Mouse (Mus musculus): Measurements from ENCODE around the gene Dcakd. TPM values are rescaled to one million over a fixed set of nuclear protein-coding genes. Genes with fewer than 3 reads are reported as not detected.
A peak's percentile ranks its signal among the peaks of the same experiment; 100 is the strongest.

Gene Dcakd
- polyA plus RNA-seq, 1 experiment from 2014 or later, result 323 TPM

GRCm38 (mm10) chr11:103036881-103037465 lies 8.8 kb upstream of the Dcakd start:
- Histone ChIP-seq H3K4me3 (ENCODE audit: low read depth, low read length) (no peak overlapping the region), H3K9ac (ENCODE audit: low read length) (no peak overlapping the region), H3K9me3 (ENCODE audit: control insufficient read depth, low read length) (no peaks in the 10 kb centered on the region), H3K4me2 (ENCODE audit: low read depth) (no peak overlapping the region), H3K27me3 (ENCODE audit: control insufficient read depth, insufficient read depth, low read length) (no peaks in the 10 kb centered on the region), H3K4me1 (ENCODE audit: control insufficient read depth, insufficient read depth, low read length) (no peaks in the 10 kb centered on the region), H3K36me3 (ENCODE audit: control insufficient read depth, insufficient read depth, low read length) (no peaks in the 10 kb centered on the region), H3K27ac (ENCODE audit: low read depth, low read length) (no peak overlapping the region)
- 87% methylated on average over 8 of the region's 8 CpGs for WGBS
- ATAC-seq (ENCODE audit: insufficient read depth, low FRiP score, low TSS enrichment) (no peak), DNase-seq (ENCODE audit: low spot score) (no peak)

DNA sequence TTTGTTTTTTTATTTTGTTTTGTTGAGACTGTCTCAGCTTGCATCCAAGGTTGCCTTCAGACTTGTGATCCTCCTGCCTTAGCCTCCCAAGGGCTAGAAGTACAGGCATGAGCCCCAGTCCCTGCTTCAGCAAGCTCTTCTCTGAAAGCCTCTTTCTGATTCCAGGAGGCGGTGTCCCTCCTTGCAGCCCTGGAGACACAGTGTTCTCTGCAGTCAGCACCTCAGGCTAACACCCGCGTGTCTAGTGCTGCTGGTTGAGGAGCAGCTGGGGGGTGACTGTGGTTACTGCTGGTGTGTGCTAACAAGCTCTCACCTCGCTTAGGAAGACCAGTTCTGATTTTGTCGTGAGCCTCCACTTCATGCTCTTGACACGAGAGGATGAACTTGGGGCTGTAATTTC lies 6.9 kb upstream of the Dcakd start:
- H3K27me3 ChIP-seq (ENCODE audit: control insufficient read depth, insufficient read depth, low read length), result no peaks in the 10 kb centered on the region
- no peak overlapping the region for H3K9ac ChIP-seq (ENCODE audit: low read length)
- H3K36me3 ChIP-seq (ENCODE audit: control insufficient read depth, insufficient read depth, low read length), result no peaks in the 10 kb centered on the region
- no peaks in the 10 kb centered on the region for H3K9me3 ChIP-seq (ENCODE audit: control insufficient read depth, low read length)
- 86% methylated on average over 6 of the region's 6 CpGs for WGBS
- no peak overlapping the region for H3K4me3 ChIP-seq (ENCODE audit: low read depth, low read length)
- H3K4me2 ChIP-seq (ENCODE audit: low read depth), result no peak overlapping the region
- ATAC-seq (ENCODE audit: insufficient read depth, low FRiP score, low TSS enrichment) (no peak), DNase-seq (ENCODE audit: low spot score) (no peak)
- H3K4me1 ChIP-seq (ENCODE audit: control insufficient read depth, insufficient read depth, low read length), result no peaks in the 10 kb centered on the region
- H3K27ac ChIP-seq (ENCODE audit: low read depth, low read length), result no peak overlapping the region

GRCm38 (mm10) chr11:103033030-103033429 lies 4.9 kb upstream of the Dcakd start:
- no peaks in the 10 kb centered on the region for H3K36me3 ChIP-seq (ENCODE audit: control insufficient read depth, insufficient read depth, low read length)
- ATAC-seq (ENCODE audit: insufficient read depth, low FRiP score, low TSS enrichment) (no peak), DNase-seq (ENCODE audit: low spot score) (no peak)
- H3K27me3 ChIP-seq (ENCODE audit: control insufficient read depth, insufficient read depth, low read length), result no peaks in the 10 kb centered on the region
- H3K27ac ChIP-seq (ENCODE audit: low read depth, low read length), result no peak overlapping the region
- WGBS, result 88% methylated on average over 3 of the region's 3 CpGs
- no peak overlapping the region for H3K9ac ChIP-seq (ENCODE audit: low read length)
- no peak overlapping the region for H3K4me2 ChIP-seq (ENCODE audit: low read depth)
- peaks cover 6% of the 10 kb centered on the region for H3K4me1 ChIP-seq (ENCODE audit: control insufficient read depth, insufficient read depth, low read length)
- H3K9me3 ChIP-seq (ENCODE audit: control insufficient read depth, low read length), result no peaks in the 10 kb centered on the region
- no peak overlapping the region for H3K4me3 ChIP-seq (ENCODE audit: low read depth, low read length)

GRCm38 (mm10) chr11:103027570-103028175 lies 460 bp downstream of the Dcakd start:
- no peak for DNase-seq (ENCODE audit: low spot score)
- Histone ChIP-seq H3K27ac (ENCODE audit: low read depth, low read length) (no peak overlapping the region; the same call in 1 of the 2 replicates), H3K9me3 (ENCODE audit: control insufficient read depth, low read length) (no peaks in the 10 kb centered on the region), H3K9ac (ENCODE audit: low read length) (peak overlapping the region; percentile 56), H3K4me2 (ENCODE audit: low read depth) (peak overlapping the region; percentile 50), H3K27me3 (ENCODE audit: control insufficient read depth, insufficient read depth, low read length) (no peaks in the 10 kb centered on the region), H3K36me3 (ENCODE audit: control insufficient read depth, insufficient read depth, low read length) (no peaks in the 10 kb centered on the region; the same call in 1 of the 2 replicates), H3K4me3 (ENCODE audit: low read depth, low read length) (peak overlapping the region; percentile 52), H3K4me1 (ENCODE audit: control insufficient read depth, insufficient read depth, low read length) (peaks cover 6% of the 10 kb centered on the region)
- 18% methylated on average over 8 of the region's 8 CpGs for WGBS
- no peak; the same call in 1 of the 2 replicates for ATAC-seq (ENCODE audit: insufficient read depth, low FRiP score, low TSS enrichment)

- Histone ChIP-seq H3K9me3 (ENCODE audit: control insufficient read depth, low read length) (no peaks in the 10 kb centered on the region), H3K4me1 (ENCODE audit: control insufficient read depth, insufficient read depth, low read length) (peaks cover 6% of the 10 kb centered on the region), H3K36me3 (ENCODE audit: control insufficient read depth, insufficient read depth, low read length) (no peaks in the 10 kb centered on the region; the same call in 1 of the 2 replicates), H3K27ac (ENCODE audit: low read depth, low read length) (no peak overlapping the region), H3K4me3 (ENCODE audit: low read depth, low read length) (no peak overlapping the region), H3K4me2 (ENCODE audit: low read depth) (peak overlapping the region; percentile 50; the same call in 1 of the 2 replicates), H3K27me3 (ENCODE audit: control insufficient read depth, insufficient read depth, low read length) (no peaks in the 10 kb centered on the region), H3K9ac (ENCODE audit: low read length) (no peak overlapping the region)
- ATAC-seq (ENCODE audit: insufficient read depth, low FRiP score, low TSS enrichment) (no peak), DNase-seq (ENCODE audit: low spot score) (no peak)
- 91% methylated on average over 3 of the region's 3 CpGs for WGBS
These were observed 1.2 kb downstream of the Dcakd start for GRCm38 (mm10) chr11:103026901-103027300.

DNA sequence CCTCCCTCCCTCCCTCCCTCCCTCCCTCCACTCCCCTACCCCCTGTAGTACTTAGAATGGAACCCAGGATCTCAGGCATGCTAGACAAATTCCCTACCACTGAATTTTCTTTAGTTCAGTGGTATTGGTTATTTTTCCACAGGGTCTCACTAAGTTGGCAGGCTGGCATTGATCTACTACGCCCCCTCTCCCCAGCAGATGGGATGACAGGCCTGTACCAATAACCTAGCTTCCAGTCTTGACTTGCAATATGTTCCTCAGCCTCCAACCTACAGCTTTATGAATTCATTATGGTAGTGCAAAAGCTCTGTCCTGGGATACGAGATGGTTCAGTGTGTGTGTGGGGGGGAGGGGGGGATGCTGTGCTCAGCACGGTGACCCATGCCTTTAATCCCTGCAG lies 4.2 kb downstream of the Dcakd start:
- ATAC-seq (ENCODE audit: insufficient read depth, low FRiP score, low TSS enrichment), result no peak
- Histone ChIP-seq H3K4me3 (ENCODE audit: low read depth, low read length) (no peak overlapping the region), H3K27ac (ENCODE audit: low read depth, low read length) (no peak overlapping the region), H3K27me3 (ENCODE audit: control insufficient read depth, insufficient read depth, low read length) (no peaks in the 10 kb centered on the region), H3K4me2 (ENCODE audit: low read depth) (no peak overlapping the region), H3K9me3 (ENCODE audit: control insufficient read depth, low read length) (no peaks in the 10 kb centered on the region), H3K4me1 (ENCODE audit: control insufficient read depth, insufficient read depth, low read length) (peaks cover under 1% of the 10 kb centered on the region), H3K9ac (ENCODE audit: low read length) (no peak overlapping the region), H3K36me3 (ENCODE audit: control insufficient read depth, insufficient read depth, low read length) (no peaks in the 10 kb centered on the region; the same call in 1 of the 2 replicates)
- DNase-seq (ENCODE audit: low spot score), result no peak
- WGBS, result 90% methylated on average over 3 of the region's 3 CpGs

GRCm38 (mm10) chr11:103020713-103021335 lies 7.3 kb downstream of the Dcakd start:
- no peak overlapping the region for H3K27ac ChIP-seq (ENCODE audit: low read depth, low read length)

GRCm38 (mm10) chr11:103019325-103019724 lies 8.8 kb downstream of the Dcakd start:
- Histone ChIP-seq H3K27me3 (ENCODE audit: control insufficient read depth, insufficient read depth, low read length) (no peaks in the 10 kb centered on the region), H3K9ac (ENCODE audit: low read length) (no peak overlapping the region), H3K36me3 (ENCODE audit: control insufficient read depth, insufficient read depth, low read length) (no peaks in the 10 kb centered on the region; the same call in 1 of the 2 replicates), H3K9me3 (ENCODE audit: control insufficient read depth, low read length) (no peaks in the 10 kb centered on the region), H3K4me1 (ENCODE audit: control insufficient read depth, insufficient read depth, low read length) (peaks cover 5% of the 10 kb centered on the region; the same call in 1 of the 2 replicates), H3K27ac (ENCODE audit: low read depth, low read length) (no peak overlapping the region), H3K4me3 (ENCODE audit: low read depth, low read length) (no peak overlapping the region), H3K4me2 (ENCODE audit: low read depth) (no peak overlapping the region)
- ATAC-seq (ENCODE audit: insufficient read depth, low FRiP score, low TSS enrichment), result no peak
- no peak for DNase-seq (ENCODE audit: low spot score)
- WGBS, result 92% methylated on average over 7 of the region's 7 CpGs

More at GRCm38 (mm10) chr11:103020713-103021335, 7.3 kb downstream of the Dcakd start:
- H3K4me3 ChIP-seq (ENCODE audit: low read depth, low read length), result no peak overlapping the region
- no peak overlapping the region for H3K4me2 ChIP-seq (ENCODE audit: low read depth)
- ATAC-seq (ENCODE audit: insufficient read depth, low FRiP score, low TSS enrichment), result no peak
- H3K27me3 ChIP-seq (ENCODE audit: control insufficient read depth, insufficient read depth, low read length), result no peaks in the 10 kb centered on the region
- DNase-seq (ENCODE audit: low spot score), result no peak
- peaks cover under 1% of the 10 kb centered on the region; the same call in 1 of the 2 replicates for H3K4me1 ChIP-seq (ENCODE audit: control insufficient read depth, insufficient read depth, low read length)
- 73% methylated on average over 3 of the region's 3 CpGs for WGBS
- H3K36me3 ChIP-seq (ENCODE audit: control insufficient read depth, insufficient read depth, low read length), result no peaks in the 10 kb centered on the region; the same call in 1 of the 2 replicates
- no peaks in the 10 kb centered on the region for H3K9me3 ChIP-seq (ENCODE audit: control insufficient read depth, low read length)
- H3K9ac ChIP-seq (ENCODE audit: low read length), result no peak overlapping the region

All from neural tube, embryonic 11.5 days (tissue).